Mouse (Mus musculus) MN1 (cell line): Measurements from ENCODE around the gene Lrif1.
A peak's percentile ranks its signal among the peaks of the same experiment; 100 is the strongest.
"Not testable (repeated sequence)": the region's sequence is repeated elsewhere in the genome, so short reads cannot be mapped to it uniquely, and the experiment has no call there.

ENCODE experiments used
- DNase-seq: peaks from one replicate; pipeline ENCODE4 v3.0.0-alpha.2; 2016; ENCODE audit warnings: low spot score

Gene Lrif1

GRCm38 (mm10) chr3:106684830-106685229, at the start of gene Lrif1:
Gene Lrif1 (plus strand): TSS chr3:106684987.
- DNase-seq: peak; percentile 88

- not testable (repeated sequence) for DNase-seq
Observed at GRCm38 (mm10) chr3:106672811-106673210, 12.0 kb upstream of the Lrif1 start.

- no peak for DNase-seq
Observed at GRCm38 (mm10) chr3:106685381-106685780, 594 bp downstream of the Lrif1 start.

- peak; percentile 98 for DNase-seq
Observed at GRCm38 (mm10) chr3:106721397-106722027, 36.7 kb downstream of the Lrif1 start.

- peak; percentile 88 for DNase-seq
Observed at GRCm38 (mm10) chr3:106722028-106722945, 37.5 kb downstream of the Lrif1 start.

- DNase-seq: no peak
Observed at GRCm38 (mm10) chr3:106755898-106756297, 71.1 kb downstream of the Lrif1 start.

GRCm38 (mm10) chr3:106771834-106772233, 87.0 kb downstream of the Lrif1 start:
- DNase-seq: no peak

GRCm38 (mm10) chr3:106785130-106785529, 100.3 kb downstream of the Lrif1 start:
- DNase-seq: no peak
